Mouse (Mus musculus) CD4-positive helper T cell, adult 2 months (primary cell): Measurements from ENCODE around the gene Lrrc71.

Experiments used
- DNase-seq: peaks from one replicate; pipeline ENCODE4 v3.0.0-alpha.2; 2012; ENCODE audit warnings: low read depth, missing footprints, low spot score

Lrrc71 gene

DNA sequence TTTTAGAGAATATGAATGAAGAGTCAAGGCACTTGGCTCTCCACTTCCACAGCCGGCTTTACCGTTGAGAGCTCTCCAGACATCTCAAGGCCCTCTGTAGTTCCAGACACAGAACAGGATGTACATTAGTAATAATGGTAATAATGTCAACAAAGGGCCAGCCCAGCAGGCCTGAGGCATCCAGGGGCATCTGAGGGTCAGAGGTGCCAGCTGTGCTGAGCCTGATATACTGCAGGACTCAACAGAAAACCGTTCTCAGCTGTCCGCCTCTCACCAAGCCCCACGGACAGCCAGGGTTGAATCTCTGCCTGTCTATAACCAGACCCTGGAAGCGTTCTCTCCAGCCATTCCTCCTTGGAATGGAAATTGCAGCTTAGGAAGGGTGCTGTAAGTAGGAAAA lies 23.9 kb downstream of the Lrrc71 start:
- DNase-seq: no peak

DNA sequence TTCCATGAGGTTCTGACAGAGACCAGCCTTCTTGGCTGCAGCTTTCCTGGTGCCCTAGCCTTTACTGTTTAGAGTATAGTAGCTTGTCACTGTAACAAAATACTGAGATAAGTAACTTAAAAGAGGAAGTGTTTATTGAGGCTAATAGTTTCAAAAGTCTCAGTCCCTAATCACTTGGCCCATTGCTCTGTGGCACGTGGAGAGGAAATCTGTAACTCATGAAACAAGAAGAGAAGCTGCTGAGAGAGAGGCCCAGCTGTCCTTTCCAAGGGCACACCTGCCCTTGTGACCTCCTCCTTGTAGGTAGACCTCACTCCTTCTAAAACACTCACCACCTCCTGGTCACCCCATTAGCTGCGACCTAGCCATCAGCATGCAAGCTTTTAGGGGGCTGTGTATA lies 29.9 kb downstream of the Lrrc71 start:
- DNase-seq: no peak
